Mouse (Mus musculus) forebrain, embryonic 11.5 days (tissue): ENCODE results near the gene Itprid2. TPM values are rescaled to one million over a fixed set of nuclear protein-coding genes. Genes with fewer than 3 reads are reported as not detected.
A peak's percentile ranks its signal among the peaks of the same experiment; 100 is the strongest.
"Not testable (repeated sequence)": the region's sequence is repeated elsewhere in the genome, so short reads cannot be mapped to it uniquely, and the experiment has no call there.

Source experiments
- ATAC-seq: fragments of 200-750 bp; cut with Nextera tagmentation; replicated peaks from 2 replicates; pipeline ENCODE4 v1.8.0; 2017; ENCODE audit warnings: moderate TSS enrichment; ENCODE audit not compliant: low FRiP score
- DNase-seq: peaks from one replicate; pipeline ENCODE4 v3.0.0-alpha.2; 2017; ENCODE audit warnings: low spot score
- H3K27ac ChIP-seq: fragments of 300-500 bp; sonication (generic); 2 replicates; pipeline ENCODE4 v1.5.1; 2014; ENCODE audit warnings: low read depth, low read length
- H3K27me3 ChIP-seq: fragments of 300-500 bp; sonication (generic); 2 replicates; pipeline ENCODE4 v1.6.1; 2014; ENCODE audit warnings: mild to moderate bottlenecking, low read length, mixed read lengths; ENCODE audit not compliant: control insufficient read depth, insufficient read depth
- H3K36me3 ChIP-seq: fragments of 300-500 bp; sonication (generic); 2 replicates; pipeline ENCODE4 v1.6.1; 2014; ENCODE audit warnings: mild to moderate bottlenecking, low read length, moderate library complexity, mixed read lengths; ENCODE audit not compliant: control insufficient read depth, insufficient read depth
- H3K4me1 ChIP-seq: fragments of 300-500 bp; sonication (generic); replicated peaks from 2 replicates; pipeline ENCODE4 v1.6.1; 2014; ENCODE audit warnings: low read length, mixed read lengths; ENCODE audit not compliant: control insufficient read depth, insufficient read depth
- H3K4me2 ChIP-seq: fragments of 300-500 bp; sonication (generic); 2 replicates; pipeline ENCODE4 v1.6.1; 2014; ENCODE audit warnings: low read depth, mild to moderate bottlenecking, low read length, moderate library complexity, mixed read lengths; ENCODE audit not compliant: severe bottlenecking
- H3K4me3 ChIP-seq: fragments of 300-500 bp; sonication (generic); 2 replicates; pipeline ENCODE4 v1.5.1; 2014; ENCODE audit warnings: low read depth, low read length
- H3K9ac ChIP-seq: fragments of 300-500 bp; sonication (generic); 2 replicates; pipeline ENCODE4 v1.6.1; 2014; ENCODE audit warnings: low read length
- H3K9me3 ChIP-seq: fragments of 300-500 bp; sonication (generic); 2 replicates; pipeline ENCODE4 v1.6.1; 2016; ENCODE audit warnings: low read length, mixed read lengths; ENCODE audit not compliant: control insufficient read depth
- WGBS: fragments of 180-500 bp; shearing (Covaris S2); extraction: QIAGEN DNeasy Blood & Tissue Kit; methylation state at CpG from one replicate; pipeline ENCODE4 v1.1.7; 2014; 5-methylcytosine and 5-hydroxymethylcytosine counted together
- polyA plus RNA-seq: library from polyadenylated mRNA; unstranded; fragments of >200 nt; fragmentation: Nextera tagmentation; extraction: Ambion mirVana; gene quantifications from 2 replicates; pipeline ENCODE4 v1.2.1, GENCODE M21; 2014

Itprid2 gene
- polyA plus RNA-seq = 5.0 and 5.7 TPM in 2 replicates

GRCm38 (mm10) chr2:79634528-79635400 lies at the start of gene Itprid2:
Gene Itprid2 (plus strand): TSS chr2:79635352.
- Histone ChIP-seq H3K27me3 (no peaks in the 10 kb centered on the region), H3K4me3 (peak within 1 kb of the TSS; percentile 69), H3K4me1 (0 out of 2 replicates have a peak, but pooled peaks cover 2% of the 10 kb centered on the region), H3K9me3 (no peaks in the 10 kb centered on the region), H3K27ac (no peak within 1 kb of the TSS), H3K9ac (peak within 1 kb of the TSS; percentile 67), H3K36me3 (no peaks in the 10 kb centered on the region), H3K4me2 (peak within 1 kb of the TSS; percentile 97)
- DNase-seq = peak; percentile 100
- ATAC-seq = peak; percentile 99
- 3% methylated on average over 28 of the region's 46 CpGs for WGBS

GRCm38 (mm10) chr2:79596177-79596576 lies 39.0 kb upstream of the Itprid2 start:
- Histone ChIP-seq H3K27ac (no peak overlapping the region), H3K27me3 (no peaks in the 10 kb centered on the region), H3K36me3 (no peaks in the 10 kb centered on the region), H3K9me3 (no peaks in the 10 kb centered on the region), H3K4me2 (no peak overlapping the region), H3K4me3 (no peak overlapping the region), H3K4me1 (no peaks in the 10 kb centered on the region), H3K9ac (no peak overlapping the region)
- 95% methylated on average over 2 of the region's 2 CpGs for WGBS
- no peak for ATAC-seq
- no peak for DNase-seq

- H3K27me3 ChIP-seq = no peaks in the 10 kb centered on the region
- DNase-seq = no peak
Measured at GRCm38 (mm10) chr2:79597090-79597489, 38.1 kb upstream of the Itprid2 start.

GRCm38 (mm10) chr2:79601109-79601508 lies 34.0 kb upstream of the Itprid2 start:
- DNase-seq, H3K4me2 ChIP-seq, ATAC-seq, H3K9me3 ChIP-seq, H3K27me3 ChIP-seq, H3K4me1 ChIP-seq, H3K4me3 ChIP-seq, H3K36me3 ChIP-seq, H3K27ac ChIP-seq, H3K9ac ChIP-seq: not testable (repeated sequence)
- 81% methylated on average over 2 of the region's 2 CpGs for WGBS

More at GRCm38 (mm10) chr2:79597090-79597489, 38.1 kb upstream of the Itprid2 start:
- H3K9ac ChIP-seq = no peak overlapping the region
- ATAC-seq = no peak
- H3K4me3 ChIP-seq = no peak overlapping the region
- no peaks in the 10 kb centered on the region for H3K9me3 ChIP-seq
- no peak overlapping the region for H3K27ac ChIP-seq
- no peaks in the 10 kb centered on the region for H3K36me3 ChIP-seq
- H3K4me2 ChIP-seq = no peak overlapping the region
- no peaks in the 10 kb centered on the region for H3K4me1 ChIP-seq

GRCm38 (mm10) chr2:79601691-79602116 lies 33.4 kb upstream of the Itprid2 start:
- no peak overlapping the region for H3K4me3 ChIP-seq
- H3K9me3 ChIP-seq = no peaks in the 10 kb centered on the region
- DNase-seq = no peak
- H3K36me3 ChIP-seq = no peaks in the 10 kb centered on the region
- H3K27me3 ChIP-seq = no peaks in the 10 kb centered on the region
- ATAC-seq = no peak
- no peak overlapping the region for H3K4me2 ChIP-seq
- 38% methylated on average over 4 of the region's 4 CpGs for WGBS
- H3K27ac ChIP-seq = no peak overlapping the region
- H3K9ac ChIP-seq = no peak overlapping the region
- no peaks in the 10 kb centered on the region for H3K4me1 ChIP-seq

GRCm38 (mm10) chr2:79602306-79602705 lies 32.8 kb upstream of the Itprid2 start:
- Histone ChIP-seq H3K9ac (no peak overlapping the region), H3K36me3 (no peaks in the 10 kb centered on the region), H3K4me1 (no peaks in the 10 kb centered on the region), H3K27ac (no peak overlapping the region), H3K9me3 (no peaks in the 10 kb centered on the region), H3K4me3 (no peak overlapping the region), H3K4me2 (no peak overlapping the region), H3K27me3 (no peaks in the 10 kb centered on the region)
- DNase-seq = no peak
- WGBS = 78% methylated on average over 6 of the region's 6 CpGs
- ATAC-seq = no peak

GRCm38 (mm10) chr2:79603363-79603762 lies 31.8 kb upstream of the Itprid2 start:
- 93% methylated on average over 4 of the region's 4 CpGs for WGBS
- no peak for ATAC-seq

GRCm38 (mm10) chr2:79606033-79606432 lies 29.1 kb upstream of the Itprid2 start:
- Histone ChIP-seq H3K9me3 (no peaks in the 10 kb centered on the region), H3K4me3 (no peak overlapping the region), H3K4me2 (no peak overlapping the region), H3K36me3 (no peaks in the 10 kb centered on the region), H3K27me3 (no peaks in the 10 kb centered on the region), H3K4me1 (no peaks in the 10 kb centered on the region), H3K9ac (no peak overlapping the region), H3K27ac (no peak overlapping the region)
- whole genome bisulfite sequencing = 89% methylated on average over 2 of the region's 2 CpGs
- DNase-seq = no peak
- ATAC-seq = no peak

More at GRCm38 (mm10) chr2:79603363-79603762, 31.8 kb upstream of the Itprid2 start:
- DNase-seq = no peak
- no peak overlapping the region for H3K27ac ChIP-seq
- no peak overlapping the region for H3K9ac ChIP-seq
- no peaks in the 10 kb centered on the region for H3K36me3 ChIP-seq
- H3K27me3 ChIP-seq = no peaks in the 10 kb centered on the region
- no peak overlapping the region for H3K4me2 ChIP-seq
- H3K9me3 ChIP-seq = no peaks in the 10 kb centered on the region
- H3K4me3 ChIP-seq = no peak overlapping the region
- H3K4me1 ChIP-seq = no peaks in the 10 kb centered on the region

- H3K9me3 ChIP-seq = no peaks in the 10 kb centered on the region
- H3K4me1 ChIP-seq = no peaks in the 10 kb centered on the region
- H3K27ac ChIP-seq = no peak overlapping the region
- 77% methylated on average over 2 of the region's 2 CpGs for WGBS
- H3K9ac ChIP-seq = no peak overlapping the region
- no peak overlapping the region for H3K4me2 ChIP-seq
- DNase-seq (no peak), ATAC-seq (no peak)
- no peaks in the 10 kb centered on the region for H3K27me3 ChIP-seq
- no peak overlapping the region for H3K4me3 ChIP-seq
- no peaks in the 10 kb centered on the region for H3K36me3 ChIP-seq
Measured at GRCm38 (mm10) chr2:79607181-79607580, 28.0 kb upstream of the Itprid2 start.
